Mouse (Mus musculus): ENCODE data around the gene Fkrp.

Fkrp gene

DNA sequence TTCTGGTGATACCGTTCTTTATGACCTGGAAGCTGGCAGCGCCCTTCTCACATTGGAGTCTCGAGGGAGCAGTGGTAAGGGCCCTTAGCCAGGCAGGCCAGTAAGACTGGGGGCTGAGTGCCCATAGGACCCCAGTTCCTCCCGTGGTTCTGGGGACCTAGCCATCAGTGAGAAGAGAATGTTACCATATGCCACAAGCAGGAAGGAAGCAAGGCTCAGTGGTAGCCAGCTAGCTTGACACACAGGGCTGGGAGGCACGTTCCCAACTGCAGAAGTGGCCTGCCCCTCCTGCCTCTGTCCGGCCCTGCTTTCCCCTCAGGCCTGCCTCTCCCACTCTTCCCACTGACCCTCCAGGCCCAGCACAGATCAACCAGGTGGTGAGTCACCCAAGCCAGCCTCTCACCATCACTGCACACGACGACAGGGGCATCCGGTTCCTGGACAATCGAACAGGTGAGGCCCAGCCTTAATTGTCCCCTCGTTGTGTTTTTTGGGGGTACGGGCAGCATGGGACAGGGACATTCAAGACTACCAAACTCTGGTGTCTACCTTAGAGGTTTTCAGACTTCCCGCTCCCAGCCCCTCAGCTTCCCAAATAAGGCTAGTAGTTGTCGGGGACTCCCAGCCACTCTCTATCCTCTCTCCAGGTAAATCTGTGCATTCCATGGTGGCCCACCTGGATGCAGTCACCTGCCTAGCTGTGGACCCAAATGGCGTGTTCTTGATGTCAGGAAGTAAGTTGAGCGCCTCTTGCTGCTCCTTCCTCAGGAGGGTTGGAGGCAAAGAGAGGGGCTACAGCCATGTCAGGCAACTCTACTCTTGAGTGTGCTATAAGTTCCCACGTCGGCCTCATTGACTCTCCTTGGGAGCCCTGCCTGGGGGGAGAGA lies 21.6 kb upstream of the Fkrp start:
- DNase-seq (ENCODE audit: low spot score in 2 of 2): no peak

DNA sequence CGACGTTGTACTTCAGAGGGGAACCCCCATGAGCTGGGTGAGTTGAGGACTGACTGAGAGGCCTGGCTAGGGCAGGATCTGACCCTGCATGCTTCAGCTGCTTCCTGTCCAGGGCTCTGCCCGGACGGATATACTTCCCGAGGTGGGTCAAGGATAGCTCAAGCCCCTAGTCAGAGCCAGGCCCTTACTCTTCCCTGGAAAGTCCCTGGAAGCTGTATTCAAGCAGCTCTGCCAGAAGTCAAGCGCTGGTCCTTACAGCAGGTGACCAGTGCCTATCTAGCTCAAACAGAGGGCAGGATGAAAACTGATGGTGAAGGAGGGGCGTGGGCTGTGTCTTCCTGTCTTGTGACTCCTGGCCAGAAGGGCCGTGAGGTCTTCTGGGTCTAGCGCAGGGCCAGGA lies 13.9 kb upstream of the Fkrp start:
- DNase-seq (ENCODE audit: low spot score in 2 of 2): no peak

- no peak for DNase-seq (ENCODE audit: low spot score in 2 of 2)
Measured at GRCm38 (mm10) chr7:16827274-16827673, 10.7 kb upstream of the Fkrp start.

DNA sequence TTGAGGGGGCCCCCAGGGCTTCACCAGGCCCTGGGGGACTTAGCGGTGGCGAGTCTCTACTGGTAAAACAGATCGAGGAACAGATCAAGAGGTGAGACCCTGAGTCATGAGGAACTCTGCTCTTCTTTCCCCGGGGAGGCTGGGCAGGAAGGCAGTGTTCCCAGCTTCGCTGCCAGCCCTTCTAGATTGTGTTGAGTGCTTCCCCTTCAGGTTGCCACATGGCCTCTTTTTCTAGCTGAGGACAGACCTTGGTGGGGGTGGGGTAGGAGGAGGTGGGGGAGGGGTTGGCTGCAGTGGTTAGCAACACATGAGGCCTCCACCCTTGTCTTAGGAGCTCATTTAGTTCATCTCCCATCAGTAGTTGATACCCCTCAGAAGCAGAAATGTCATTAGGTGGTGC lies 10.0 kb upstream of the Fkrp start:
- no peak for DNase-seq (ENCODE audit: low spot score in 2 of 2)

- no peak for DNase-seq (ENCODE audit: low spot score in 2 of 2)
Measured at GRCm38 (mm10) chr7:16825785-16826184, 9.3 kb upstream of the Fkrp start.

GRCm38 (mm10) chr7:16823734-16824133 lies 7.2 kb upstream of the Fkrp start:
- peak in 1 of 2 experiments; percentile 62 for DNase-seq (ENCODE audit: low spot score in 2 of 2)

- no peak for DNase-seq (ENCODE audit: low spot score in 2 of 2)
Measured at GRCm38 (mm10) chr7:16821669-16822101, 5.2 kb upstream of the Fkrp start.

GRCm38 (mm10) chr7:16821091-16821490 lies 4.6 kb upstream of the Fkrp start:
- no peak for DNase-seq (ENCODE audit: low spot score in 2 of 2)

DNA sequence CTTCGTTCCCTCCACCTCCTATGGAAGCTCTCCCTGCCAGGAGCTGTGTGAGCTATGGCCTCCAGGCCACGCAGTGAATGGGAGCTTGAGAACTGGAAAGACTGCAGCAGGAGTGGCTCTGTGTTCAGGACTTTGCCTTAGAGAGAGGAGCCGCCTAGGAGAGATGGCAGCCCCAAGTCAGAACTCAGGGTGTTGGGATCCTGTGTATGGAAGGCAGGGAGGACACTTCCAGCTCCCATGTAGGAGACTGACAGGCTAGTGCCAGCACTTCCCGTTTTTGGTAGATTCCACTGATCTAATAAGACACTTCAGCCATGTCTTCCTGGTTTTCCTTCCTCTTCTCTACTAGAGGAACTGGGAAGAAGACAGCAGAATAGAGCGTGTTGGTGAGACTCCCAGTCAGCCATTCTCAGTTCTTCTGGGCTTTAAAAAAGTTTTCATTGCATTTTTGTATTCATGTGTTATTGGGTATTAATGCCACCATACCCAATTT lies 3.8 kb upstream of the Fkrp start:
- no peak for DNase-seq (ENCODE audit: low spot score in 2 of 2)

GRCm38 (mm10) chr7:16819794-16820193 lies 3.3 kb upstream of the Fkrp start:
- DNase-seq (ENCODE audit: low spot score in 2 of 2): no peak

DNA sequence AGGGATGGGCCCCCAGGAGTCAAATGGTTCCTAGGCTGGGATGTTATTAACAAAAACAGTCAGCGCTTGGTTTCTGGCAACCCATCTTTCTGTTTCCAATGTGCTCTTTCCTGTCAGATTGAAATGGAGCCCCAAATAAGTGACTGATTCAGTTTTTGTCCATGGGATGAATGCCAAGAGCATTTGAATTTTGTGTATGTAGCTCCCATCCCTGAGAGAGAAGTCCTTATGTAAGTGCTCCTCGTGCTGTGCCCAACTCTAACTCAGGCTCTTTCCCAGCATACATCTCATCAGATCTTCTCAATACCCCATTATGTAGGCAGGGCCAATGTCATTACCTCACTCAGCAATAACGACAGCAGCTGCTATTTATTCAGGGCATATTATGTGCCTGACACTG lies 1.2 kb upstream of the Fkrp start:
- DNase-seq (ENCODE audit: low spot score in 2 of 2): no peak

- DNase-seq (ENCODE audit: low spot score in 2 of 2): peak; percentile 71 to 82
Measured at GRCm38 (mm10) chr7:16816078-16816474, 456 bp downstream of the Fkrp start.

GRCm38 (mm10) chr7:16815351-16815941 lies 1.1 kb downstream of the Fkrp start, which contains the start of gene Strn4:
Gene Strn4 (plus strand): TSS chr7:16815889.
- peak; percentile 48 to 59 for DNase-seq (ENCODE audit: low spot score in 2 of 2)

- DNase-seq (ENCODE audit: low spot score in 2 of 2): no peak
Measured at GRCm38 (mm10) chr7:16812505-16812904, 4.0 kb downstream of the Fkrp start.

DNA sequence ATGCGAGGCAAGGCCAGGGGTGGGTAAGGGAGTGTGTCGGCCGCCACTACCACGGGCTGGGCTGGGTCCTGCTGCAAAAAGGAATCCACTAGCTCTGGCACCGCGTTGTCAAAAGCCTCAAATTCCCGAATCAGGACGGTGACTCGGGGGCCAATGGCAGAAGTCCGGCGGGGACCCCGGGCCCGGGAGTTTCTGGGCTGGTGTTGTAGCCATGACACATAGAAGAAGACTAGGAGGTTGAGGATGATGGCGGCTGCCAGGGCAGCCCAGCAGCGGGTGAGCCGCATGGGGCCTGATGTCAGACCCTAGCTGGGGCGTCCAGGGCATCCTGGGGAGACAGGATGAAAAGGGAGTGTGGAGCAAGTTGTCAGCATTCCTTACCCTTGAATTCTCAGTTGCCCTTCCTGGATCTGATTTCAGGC lies 4.9 kb downstream of the Fkrp start:
- DNase-seq (ENCODE audit: low spot score in 2 of 2): no peak

GRCm38 (mm10) chr7:16810920-16811648 lies 5.4 kb downstream of the Fkrp start:
- peak; percentile 40 to 55 for DNase-seq (ENCODE audit: low spot score in 2 of 2)

DNA sequence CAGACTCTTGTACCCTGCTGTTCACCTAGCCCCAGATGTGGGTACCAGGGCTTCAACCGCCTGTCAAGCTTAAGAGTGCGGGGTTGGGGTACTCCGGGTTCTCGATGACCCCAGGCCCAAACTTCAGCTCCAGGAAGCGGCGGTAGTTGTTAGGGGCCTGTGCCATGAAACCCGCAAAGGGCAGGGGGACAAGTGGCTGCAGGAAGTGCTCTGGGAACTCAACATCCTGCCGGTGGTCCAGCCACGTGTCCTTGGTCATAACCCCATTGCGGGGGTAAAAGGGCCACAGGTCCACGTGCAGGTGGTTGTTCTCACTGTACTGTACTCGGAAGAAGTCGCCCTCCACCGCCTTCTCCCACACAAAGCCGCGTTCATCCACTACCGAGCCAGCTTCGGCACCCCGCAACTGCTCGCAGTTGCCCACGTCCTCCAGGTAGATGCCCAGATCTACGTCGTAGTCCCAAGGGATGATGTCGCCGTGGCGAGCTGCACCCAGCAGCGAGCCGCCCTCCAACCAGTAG lies 6.1 kb downstream of the Fkrp start:
- peak in 1 of 2 experiments; percentile 37 for DNase-seq (ENCODE audit: low spot score in 2 of 2)

DNA sequence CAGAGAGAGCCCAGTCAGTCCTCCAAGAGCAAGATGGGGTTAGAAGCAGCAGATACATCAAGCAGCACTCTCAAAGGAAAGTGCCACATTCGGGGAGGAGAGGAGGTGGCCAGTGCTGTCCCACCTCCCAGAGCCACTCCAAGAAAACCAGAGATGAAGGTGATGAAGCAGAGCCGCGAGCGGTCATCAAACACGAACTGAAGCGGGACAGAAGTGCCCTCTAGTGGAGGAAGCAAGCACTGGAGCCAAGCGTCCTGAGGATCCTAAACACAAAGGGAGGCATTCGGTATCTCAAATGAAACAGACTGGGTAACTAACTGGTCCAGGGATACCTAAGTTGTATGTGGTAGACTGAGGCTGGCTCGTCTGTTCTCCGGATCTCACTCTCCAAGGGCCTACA lies 6.8 kb downstream of the Fkrp start:
- DNase-seq (ENCODE audit: low spot score in 2 of 2): peak in 1 of 2 experiments; percentile 70

DNA sequence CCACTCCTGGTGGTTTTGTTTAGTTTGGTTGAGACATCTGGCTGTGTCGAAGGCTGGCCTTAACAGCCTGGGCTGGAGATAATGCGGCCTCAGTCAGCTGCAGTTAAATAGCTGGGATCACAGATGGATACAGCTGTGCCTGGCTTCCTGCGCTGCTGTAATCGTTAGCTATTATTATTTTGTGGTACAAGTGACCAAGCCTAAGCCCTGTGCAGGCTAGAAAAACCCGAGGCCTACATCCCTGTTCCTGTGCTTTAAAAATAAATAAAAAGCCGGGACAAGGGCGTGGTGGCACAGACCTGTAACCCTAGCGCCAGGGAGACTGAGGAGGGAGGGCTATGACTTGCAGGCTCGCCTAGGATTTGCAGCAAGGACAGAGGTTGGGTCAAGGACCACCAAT lies 7.9 kb downstream of the Fkrp start:
- DNase-seq (ENCODE audit: low spot score in 2 of 2): no peak

DNA sequence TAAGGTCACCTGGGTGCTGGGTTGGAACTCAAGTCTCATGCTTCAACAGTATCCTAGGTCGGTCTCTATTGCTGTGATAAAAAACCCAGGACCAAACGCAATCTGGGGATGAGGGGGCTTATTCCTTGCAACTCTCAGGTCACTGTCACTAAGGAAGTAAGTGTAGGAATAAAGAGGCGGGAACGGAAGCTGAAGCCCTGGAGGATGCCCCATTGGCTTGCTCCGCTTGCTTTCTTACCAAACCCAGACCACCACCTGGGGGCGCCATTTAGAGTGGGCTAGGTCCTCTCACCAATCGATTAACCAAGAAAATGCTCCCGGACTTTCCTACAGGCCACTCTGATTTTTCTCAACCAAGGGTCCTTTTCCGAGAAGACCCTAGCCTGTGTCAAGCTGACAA lies 8.6 kb downstream of the Fkrp start:
- no peak for DNase-seq (ENCODE audit: low spot score in 2 of 2)

DNA sequence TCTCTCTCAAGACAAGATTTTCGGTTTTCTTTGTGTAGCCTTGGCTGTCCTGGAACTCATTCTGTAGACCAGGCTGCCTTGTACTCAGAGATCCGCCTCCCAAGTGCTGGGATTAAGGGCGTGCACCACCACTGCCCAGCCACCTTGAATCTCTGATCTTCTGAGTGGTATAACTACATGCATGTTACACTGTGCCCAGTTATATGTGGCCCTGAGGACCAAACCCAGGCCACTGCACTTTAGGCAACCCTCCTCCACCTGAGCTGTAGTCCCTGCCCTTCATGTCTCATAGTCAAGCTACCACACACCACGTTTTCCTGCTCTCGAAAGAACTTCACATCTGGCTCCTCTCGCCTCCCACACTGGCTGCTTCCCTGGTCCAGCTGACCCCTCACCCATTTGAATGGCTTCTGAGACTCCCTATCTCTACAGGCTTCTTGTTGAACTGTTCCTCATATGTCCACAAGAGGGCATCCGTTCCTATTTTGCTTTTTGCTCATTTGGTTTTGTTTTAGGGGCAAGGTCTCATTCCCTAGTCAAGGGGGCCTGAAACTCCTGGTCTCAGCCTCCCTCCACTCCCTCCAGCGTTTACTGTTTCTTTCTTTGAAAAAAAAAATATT lies 12.0 kb downstream of the Fkrp start:
- DNase-seq (ENCODE audit: low spot score in 2 of 2): no peak

- DNase-seq (ENCODE audit: low spot score in 2 of 2): no peak
Measured at GRCm38 (mm10) chr7:16794886-16795285, 21.6 kb downstream of the Fkrp start.

Data from frontal cortex, postnatal 10 days (tissue).